Mouse (Mus musculus) 416B (cell line): ENCODE measurements around the gene Abtb1.

Experiments
- DNase-seq: peaks from one replicate; pipeline ENCODE4 v3.0.0; 2011; ENCODE audit warnings: low read depth

Abtb1 gene

DNA sequence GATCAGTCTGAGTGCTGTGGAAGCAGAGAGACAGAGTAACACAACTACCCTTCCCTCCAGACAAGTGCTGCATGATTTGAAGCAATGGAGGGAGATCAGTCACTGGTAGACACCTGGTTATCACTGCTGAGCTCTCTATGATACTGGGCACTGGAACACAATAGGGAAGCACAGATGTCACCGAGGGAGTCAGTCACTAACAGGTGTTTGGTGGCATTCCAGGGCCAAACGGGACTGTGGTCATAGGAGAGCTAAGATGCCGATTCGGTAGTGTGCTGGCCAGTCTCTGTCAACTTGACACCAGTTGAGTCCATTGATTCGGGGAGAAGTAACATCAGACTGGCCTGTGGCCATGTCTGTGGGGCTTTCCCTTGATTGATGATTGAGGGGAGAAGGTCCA is 12.7 kb upstream of the Abtb1 start:
- no peak for DNase-seq

DNA sequence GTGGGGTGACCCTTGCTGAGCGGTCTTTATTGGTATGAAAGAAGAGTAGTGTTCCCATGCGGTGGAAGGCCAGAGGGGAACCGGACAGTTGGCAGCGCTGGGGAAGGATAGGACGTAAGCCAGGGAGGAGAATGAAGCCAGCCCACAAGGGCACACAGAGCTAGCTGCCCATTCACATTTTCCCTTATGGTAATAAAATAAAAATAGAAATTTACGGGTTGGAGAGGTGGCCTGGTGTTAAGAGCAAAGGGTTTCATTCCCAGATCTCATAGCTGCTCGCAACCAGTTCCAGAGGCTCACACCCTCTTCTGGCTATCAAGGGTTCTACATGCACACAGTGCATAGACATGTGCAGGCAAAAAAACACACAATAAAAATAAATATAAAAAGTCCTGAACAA is 8.2 kb upstream of the Abtb1 start:
- DNase-seq: no peak

DNA sequence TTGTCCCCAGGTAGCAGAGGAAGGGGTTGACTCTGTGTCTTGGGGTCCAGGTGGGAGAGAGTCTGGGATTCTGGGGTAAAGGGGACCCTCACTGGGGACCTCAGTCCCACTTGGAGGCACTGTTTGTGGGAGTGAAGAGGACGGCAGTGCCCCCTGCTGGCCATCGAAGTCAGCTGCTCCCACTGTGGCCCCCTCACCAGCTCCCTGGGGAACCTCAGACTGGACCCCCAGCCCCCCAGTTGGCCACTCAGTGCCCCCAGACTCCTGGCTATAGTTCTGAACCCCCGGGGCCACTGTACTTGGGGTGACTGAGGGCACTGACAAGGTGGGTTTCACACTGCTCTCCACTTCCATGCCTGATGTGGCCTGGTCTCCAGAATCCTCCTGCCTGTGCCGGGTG is 7.5 kb upstream of the Abtb1 start:
- peak; percentile 40 for DNase-seq

DNA sequence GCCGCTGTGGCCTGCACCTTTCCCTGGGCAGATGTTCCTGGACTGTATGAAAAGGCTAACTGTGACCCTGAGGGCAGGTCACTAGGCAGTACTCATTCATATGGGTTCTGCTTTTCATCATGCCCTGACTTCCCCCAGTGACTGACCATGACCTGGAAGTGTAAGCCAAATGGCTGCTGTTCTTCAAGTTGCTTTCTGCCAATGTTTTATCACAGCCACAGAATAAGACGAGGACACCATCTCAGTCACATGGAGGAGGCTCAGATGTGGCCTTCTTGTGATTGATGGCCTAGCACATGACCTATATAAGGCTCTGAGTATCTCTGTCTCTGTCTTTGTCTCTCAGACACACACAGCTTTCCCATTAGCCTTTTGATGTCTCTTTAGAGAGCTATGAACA is 5.8 kb upstream of the Abtb1 start:
- no peak for DNase-seq

DNA sequence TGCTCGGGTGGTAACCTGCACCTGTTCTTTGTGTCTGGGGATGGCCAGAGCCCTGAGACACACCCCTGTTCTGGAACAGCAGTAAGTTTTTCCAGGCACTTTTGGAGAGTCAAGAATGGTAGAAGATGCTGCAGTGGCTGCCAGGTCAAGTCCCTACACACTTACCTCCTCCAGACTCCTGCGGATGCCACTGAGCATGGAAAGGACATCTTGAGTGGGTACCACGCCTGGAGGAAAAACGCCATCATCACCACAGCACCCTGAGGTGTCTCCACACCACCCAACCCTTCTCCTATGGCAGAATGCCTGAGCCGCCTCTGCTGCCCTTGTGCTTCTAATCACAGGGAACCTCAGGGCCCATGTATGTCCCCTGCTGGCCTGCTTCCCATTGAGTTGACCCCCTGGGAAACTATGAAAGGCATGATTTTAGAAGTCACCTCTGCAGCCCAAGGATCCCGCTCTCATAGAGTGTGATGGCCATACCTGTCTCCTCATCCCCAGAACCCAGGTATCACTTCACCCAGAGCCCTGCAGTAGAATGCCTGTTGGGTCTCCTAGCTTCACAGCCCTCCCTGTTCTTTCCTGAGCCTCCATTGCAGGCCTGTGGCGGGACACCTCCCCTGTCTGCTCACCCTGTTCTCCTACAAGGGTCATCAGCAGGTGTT is 3.2 kb upstream of the Abtb1 start:
- DNase-seq: no peak

DNA sequence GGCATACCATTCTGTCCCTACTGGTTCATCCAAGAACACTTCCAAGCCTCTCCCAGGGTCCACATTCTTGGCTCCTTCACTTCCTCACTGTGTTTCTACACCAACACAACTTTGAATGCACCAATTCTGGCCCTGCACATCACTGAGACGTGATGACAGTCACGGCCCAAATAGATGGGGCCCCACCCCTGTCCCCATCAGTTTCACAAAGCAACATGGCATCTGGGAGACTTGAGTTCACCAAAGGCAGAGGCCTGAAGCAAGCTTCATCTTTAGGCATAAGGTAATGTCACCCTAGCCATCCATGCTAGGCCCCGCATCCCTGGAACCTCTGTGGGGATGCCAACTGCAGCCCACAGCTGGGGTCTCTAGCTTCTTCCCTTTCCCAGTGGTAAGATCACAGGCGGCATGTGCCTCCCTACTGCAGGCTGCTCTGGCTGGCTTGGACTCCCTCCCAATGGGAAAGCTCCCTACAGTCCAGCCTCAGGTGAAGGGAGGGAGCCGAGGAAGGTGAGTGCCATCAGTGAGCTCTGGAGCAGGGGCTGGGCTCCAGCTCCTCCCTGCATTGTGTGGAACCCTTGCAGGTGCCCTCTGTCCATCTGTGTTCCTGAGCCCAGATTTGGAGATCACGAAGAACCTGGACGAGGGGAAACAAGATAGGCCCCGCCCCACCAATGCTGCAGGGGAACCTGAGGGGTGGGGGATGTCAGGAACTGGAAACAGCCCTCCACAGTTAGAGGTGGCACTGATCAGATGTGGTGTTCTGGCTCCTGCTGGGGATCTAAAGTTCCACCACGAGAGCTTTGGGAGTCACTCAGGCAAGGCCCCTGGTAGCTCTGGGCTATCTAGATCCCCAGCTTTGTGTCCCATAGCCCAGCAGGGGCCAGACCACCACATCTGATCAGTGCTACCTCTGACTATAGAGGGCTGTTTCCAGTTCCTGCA is 2.3 kb upstream of the Abtb1 start:
- no peak for DNase-seq

DNA sequence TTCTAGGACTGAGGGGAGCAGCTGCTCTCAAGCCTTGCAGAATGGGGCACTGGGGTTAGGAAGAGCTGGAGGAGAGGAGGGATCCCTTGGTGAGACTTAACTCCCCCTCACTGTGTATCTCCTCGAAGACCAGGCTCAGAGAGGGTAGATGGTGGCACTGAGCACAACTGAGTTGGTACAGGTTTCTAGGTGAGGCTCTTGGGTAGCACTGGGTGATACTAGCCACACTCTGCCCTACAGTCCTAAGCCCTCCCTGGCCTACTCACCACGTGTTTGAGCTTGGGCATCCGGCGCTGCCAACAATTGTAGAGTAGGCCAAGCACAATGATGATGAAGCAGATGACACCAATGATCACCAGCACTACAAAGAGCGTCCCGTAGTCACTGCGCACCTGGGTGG is 1.5 kb upstream of the Abtb1 start:
- DNase-seq: no peak

DNA sequence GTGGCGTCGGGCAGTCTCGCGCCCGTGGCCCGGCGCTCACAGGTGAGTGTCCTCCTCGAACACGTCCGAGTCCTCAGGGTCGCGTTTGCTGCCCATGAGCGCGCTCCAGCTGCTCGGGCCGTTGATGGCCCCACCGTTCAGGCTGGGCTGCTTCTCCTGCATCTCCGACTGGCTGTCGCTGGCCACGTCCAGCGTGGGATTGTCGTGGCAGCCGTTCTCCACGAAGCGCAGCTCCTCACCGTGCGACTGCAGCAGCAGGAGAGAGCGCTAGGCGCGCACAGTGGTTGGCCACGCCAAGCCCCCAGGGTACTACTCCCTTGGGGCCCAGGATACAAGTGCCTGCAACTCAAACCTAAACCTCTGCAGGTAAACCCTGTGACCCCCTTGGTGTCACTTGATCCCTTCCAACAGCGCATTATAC is 957 bp upstream of the Abtb1 start:
- no peak for DNase-seq

DNA sequence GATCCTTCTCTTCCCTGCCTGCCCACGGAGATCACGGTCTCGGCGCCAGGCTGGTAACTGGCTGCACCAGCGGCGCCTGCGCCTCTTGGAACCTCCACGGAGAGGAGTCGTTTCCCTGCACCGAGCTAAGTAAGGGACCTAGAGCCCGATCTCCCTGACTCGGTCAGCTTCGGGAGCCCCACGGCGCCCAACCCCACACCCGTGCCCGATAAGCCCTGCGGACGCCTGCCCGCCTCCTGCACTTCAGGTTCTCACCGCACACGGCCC is 337 bp downstream of the Abtb1 start:
- no peak for DNase-seq

DNA sequence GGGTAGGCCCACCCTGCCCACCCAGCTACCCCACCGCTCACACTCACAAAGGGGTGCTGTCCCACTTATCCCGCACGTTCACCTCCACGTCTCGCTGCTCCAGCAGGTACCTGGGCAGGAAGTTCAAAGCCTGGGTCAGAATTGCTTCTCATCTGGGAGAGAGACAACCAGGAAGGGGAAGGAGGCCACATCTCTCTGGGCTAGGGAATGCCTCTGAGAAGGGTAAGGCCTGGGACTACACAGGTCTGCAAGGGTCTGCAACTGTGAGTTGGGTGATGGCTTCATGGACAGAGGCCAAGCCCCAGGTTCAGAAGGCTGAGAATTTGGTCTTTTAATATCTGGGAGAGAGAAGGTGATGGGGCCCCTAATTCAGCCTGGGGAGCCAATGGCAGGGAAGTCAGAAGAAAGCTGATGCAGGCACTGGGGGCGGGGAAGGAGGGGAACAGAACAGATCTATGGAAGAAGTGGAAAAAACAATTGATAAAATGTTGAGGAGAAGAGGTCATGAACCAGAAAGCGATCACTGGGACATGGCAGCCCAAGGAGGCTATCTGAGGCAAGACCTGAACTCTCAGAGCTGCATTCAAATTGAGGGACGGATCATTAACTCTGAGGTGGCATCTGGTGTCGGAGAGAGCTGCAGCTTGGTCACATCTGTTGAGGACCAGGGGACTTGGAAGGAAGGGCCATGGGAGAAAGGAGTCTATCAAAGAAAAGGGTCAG is 832 bp downstream of the Abtb1 start:
- no peak for DNase-seq

DNA sequence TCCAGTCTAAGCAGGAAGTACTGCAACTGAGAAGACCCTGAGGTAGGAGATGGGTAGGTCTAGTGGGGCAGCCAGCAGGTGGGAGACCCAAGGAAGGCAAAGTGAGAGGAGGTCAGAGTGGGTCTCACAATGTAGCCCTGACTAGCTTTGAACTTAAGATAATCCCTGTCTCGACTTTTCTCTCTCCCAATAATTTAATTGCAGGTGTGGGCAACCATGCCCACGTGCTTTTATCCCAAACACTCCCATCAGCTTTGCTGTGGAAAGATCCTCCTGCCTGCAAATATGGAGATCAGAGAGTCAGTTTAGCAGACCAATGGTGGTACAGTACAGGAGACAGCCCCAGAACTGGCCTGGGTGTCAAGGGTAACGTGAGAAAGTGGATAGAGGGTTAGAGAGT is 1.6 kb downstream of the Abtb1 start:
- DNase-seq: no peak

DNA sequence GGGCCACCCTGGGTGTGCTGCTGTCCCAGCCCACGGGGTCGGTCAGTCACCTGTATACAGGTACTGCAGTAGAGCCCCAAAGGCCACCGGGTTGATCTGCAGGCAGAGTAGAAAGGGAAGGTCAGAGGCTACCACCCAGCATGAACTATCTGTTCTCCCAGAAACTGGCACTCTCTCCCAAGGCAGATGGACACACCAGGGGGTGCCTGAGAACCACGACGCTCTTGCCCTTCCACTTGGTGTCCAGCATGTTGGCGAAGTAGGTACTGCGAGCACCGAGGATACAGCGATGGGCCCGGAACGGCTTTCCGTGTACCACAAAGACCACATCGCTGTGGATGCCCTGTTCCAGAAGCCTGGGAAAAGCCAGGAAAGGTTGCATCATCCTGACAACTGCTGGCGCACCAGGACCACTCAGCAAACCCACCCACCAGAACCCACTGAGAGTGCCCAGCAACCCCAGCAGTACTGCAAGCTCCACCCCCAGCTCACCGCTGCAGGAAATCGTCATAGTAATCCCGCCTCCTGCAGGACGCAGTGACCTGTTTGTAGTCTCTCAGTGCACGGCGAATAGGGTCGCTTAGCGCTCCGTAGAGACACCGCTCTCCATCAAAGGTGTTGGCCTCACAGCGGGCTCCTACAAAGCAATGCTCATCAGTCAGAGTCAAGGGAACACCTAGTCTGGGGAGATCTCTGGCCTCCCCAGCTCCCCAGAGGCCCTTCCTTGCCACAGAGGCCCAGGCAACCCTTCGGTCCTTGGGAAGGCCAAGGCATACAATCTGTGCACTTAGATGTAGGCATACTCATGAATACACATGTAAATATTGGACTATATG is 2.4 kb downstream of the Abtb1 start:
- DNase-seq: no peak

DNA sequence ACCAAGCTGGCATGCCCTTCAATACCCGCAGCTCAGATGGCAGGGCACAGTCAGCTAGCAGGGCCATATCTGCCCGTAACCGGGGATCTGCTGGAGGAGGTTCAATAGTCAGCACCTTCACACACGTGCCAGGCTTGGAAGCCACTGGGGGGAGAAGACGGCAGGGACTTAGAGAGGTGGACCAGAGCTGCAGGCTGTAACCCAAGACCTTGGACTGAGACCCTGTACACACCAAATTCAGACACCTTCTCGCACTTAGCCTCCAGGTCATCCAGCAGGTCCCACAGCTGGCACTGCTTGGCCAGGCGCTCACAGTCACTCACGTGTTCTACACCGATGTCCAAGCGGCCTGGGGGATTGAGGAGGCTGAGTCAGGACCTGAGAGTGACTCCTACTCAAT is 3.2 kb downstream of the Abtb1 start:
- no peak for DNase-seq

DNA sequence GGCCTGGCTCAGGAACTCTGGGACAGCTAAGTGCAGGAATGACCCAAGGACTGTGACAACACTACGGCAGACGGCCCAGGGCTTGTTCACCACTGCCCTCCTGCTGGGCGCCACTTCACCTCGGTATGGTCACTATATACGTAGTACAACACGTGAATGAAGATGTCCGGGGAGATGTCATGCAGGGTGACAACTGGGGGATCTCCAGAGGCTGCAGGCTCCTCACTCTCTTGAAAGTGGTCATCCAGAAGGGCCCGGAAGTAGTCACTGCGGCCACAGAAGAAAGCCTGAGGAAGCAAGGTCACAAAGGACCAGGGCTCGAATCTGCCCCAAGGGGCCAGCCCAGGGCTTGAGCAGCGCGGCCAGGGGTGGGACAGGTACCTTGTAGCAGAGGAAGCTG is 3.8 kb downstream of the Abtb1 start:
- DNase-seq: no peak

DNA sequence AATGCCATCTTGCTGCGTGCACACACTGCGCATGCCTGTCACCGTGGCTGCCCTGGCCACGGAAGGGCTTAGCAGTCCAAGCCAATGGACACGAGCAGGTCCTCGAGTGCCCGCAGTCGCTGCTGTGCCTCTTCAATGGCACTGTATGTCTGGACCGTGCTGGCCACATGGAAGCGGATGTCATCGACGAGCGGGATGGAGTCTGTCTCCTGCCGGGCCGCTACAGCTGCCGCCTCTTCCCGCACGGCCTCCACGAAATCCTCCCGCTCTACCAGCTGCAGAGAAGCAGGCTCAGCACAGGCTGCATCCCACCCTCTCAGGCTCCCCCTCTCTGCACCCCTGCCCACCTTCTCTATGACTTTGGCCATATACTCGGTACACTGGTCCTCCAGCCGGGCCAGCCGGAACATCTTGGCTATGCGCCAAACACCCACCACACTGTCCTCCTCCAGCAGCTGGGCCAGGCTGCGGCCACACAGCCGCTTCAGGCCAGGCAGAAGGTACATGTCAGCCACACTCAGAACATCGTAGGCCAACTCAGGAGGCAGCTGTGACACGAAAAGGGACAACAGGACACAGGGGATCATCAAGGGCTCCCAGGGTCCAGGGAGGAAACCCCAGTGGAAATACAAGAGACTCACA is 5.5 kb downstream of the Abtb1 start:
- no peak for DNase-seq

DNA sequence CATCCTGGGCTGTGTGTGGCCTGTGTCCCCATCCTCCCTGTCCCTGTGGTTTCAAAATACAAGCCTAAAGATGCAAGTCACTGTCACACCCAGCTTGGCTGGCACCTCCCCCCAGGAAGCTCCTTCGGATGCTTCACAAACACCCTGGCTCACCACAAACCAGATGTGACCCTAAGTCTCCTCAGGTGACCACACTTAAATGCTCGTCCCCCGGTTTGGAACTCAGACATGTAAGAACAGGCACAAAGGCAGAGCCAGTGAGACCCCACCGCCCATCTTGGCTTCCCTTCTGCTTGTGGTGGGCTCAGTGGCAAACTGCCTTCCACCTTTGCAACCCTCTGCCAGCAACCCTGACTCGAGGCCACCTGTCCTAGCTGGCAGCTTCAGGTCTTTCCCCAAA is 6.7 kb downstream of the Abtb1 start:
- DNase-seq: peak; percentile 87

DNA sequence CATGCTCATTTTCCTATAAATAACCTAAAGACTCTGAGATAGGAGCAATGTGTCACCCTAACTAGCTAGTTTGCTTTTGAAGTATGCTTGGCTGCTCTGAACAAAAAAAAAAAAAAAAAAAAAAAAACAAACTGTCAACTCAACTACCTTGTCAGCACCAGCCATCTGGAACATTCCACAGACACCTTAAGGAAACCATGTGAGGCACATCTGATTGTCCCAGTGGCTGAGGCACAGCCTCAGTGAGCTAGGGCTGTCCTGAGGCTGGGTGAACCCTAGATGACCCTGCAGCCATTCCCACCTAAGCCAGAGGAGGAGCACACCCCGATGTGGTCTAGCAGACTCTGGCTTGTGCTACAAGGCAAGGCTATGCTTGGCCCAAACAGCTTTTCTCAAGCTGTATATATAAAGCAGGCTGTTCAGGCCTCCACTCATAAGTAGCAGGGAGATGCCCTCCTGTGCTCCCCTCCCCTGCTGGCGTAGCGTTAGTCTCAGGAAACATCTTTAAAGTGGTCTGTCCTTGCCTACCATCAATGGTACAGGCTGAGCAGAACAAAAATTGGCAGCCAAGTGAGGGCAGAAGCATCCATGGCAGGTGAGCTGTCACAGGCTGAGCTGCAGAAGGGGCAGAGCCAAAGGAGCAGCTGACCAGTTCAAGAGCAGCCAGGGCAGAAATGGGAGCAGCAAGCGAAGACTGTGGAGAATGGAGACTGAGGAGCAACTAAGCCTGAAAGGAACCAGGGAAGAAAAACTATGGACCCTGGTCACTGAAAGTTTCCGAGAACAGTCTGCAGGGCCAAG is 8.2 kb downstream of the Abtb1 start:
- DNase-seq: peak; percentile 40

DNA sequence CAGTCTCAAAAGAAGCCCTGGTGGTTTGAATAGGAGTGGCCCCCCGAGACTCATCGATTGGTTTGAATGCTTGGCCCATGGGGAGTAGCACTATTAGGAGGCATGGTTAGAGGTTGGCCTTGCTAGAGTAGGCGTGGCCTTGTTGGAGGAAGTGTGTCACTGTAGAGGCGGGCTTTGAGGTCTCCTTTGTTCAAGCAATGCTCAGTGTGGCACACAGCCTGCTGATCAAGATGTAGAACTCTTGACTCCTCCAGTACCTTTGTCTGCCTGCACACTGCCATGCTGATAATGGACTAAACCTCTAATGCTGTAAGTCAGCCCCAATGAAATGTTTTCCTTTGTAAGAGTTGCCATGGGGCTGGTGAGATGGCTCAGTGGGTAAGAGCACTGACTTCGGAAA is 9.1 kb downstream of the Abtb1 start:
- peak; percentile 77 for DNase-seq

DNA sequence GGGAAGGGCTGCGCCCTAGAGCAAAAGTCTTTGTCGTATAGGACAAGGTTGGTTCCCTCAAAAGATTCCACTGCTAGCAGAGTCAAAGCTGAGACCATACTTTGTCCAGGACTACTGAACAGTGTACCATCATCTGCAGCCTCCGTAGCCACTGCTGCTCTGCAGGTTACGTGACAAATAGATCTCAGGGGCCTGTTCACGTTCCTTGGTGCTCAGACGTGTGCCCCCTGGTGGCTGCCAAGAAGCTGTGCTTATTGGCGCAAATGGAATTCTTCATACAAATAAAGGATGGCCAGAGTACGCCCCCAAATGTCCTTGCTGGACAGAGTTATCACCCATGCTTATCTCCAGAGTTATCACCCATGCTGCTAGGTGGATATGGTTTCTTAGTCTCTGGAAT is 10.3 kb downstream of the Abtb1 start:
- DNase-seq: peak; percentile 89

DNA sequence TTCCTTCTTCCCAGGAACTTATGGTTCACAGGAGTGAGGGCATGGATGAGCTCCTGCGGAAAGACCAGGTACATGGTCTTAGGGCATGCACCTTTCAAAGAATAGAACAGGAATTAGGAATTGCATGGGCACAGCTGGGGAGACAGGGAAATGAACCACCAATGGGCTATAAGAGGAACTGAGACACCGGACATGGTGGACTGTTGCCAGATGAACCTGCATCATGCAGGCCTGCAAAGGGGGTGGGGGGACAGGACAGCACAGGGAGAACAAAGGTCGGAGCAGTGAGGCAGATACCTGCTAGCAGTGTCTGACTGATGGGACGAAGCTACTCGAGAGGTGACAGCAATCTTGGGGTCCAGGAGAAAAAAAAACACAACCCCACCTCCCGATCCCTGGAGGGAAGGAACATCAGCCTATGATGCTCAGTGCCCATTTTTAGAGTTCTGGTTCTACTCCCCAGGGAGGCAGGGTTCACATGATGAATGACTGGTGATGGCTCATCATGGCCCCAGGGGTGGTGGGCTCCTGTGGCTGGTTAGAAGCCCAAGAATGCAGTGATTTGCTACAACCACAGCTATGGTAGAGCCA is 11.6 kb downstream of the Abtb1 start:
- DNase-seq: no peak

DNA sequence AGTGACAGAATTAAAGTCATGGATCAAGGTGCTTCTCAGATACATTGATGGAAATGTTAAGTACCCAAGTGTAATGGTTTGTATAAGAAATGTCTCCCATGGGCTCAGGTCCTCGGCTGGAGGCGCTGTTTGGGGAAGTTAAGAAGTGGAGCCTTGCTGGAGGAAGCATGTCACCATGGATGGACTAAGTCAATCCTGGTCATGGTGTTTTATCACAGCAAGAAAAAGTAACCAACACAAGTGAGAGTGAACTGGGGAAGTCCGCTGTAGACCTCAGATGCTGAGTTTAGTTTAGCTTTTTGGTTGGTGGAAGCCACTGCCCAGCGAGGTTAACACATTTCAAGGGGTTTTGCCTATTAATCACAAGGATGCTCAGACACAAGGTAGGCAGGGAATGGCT is 12.2 kb downstream of the Abtb1 start:
- DNase-seq: no peak
